Mouse (Mus musculus): ENCODE measurements around the gene Cacnb3. TPM values are rescaled to one million over a fixed set of nuclear protein-coding genes. Genes with fewer than 3 reads are reported as not detected.
A peak's percentile ranks its signal among the peaks of the same experiment; 100 is the strongest.
"Not testable (repeated sequence)": the region's sequence is repeated elsewhere in the genome, so short reads cannot be mapped to it uniquely, and the experiment has no call there.

Cacnb3 gene
- polyA plus RNA-seq (2012; rRNA removed) (75.2 and 105 TPM in 2 replicates), polyA plus RNA-seq (2014; fragmentation: Nextera tagmentation; extraction: Ambion mirVana) (33.9 and 40.8 TPM in 2 replicates)

- DNase-seq (ENCODE audit: low spot score) (no peak), ATAC-seq (ENCODE audit: low FRiP score, low read depth) (no peak)
- TF ChIP-seq POLR2A (IDR thresholded peaks at IDR 0.05; ENCODE audit: borderline replicate concordance, extremely low read depth, insufficient read depth, insufficient read length) = no peak
- peak within 1 kb of the TSS; percentile 99 for H3K4me2 ChIP-seq (replicated peaks; ENCODE audit: low read depth, low read length, severe bottlenecking)
- peak within 1 kb of the TSS; percentile 48; the same call in 1 of the 2 replicates for H3K27ac ChIP-seq (replicated peaks; ENCODE audit: low read depth, low read length)
- peak within 1 kb of the TSS; percentile 84 for H3K4me3 ChIP-seq (replicated peaks; ENCODE audit: low read length)
- no peaks in the 10 kb centered on the region for H3K9me3 ChIP-seq (ENCODE audit: control insufficient read depth, low read length)
- 32% methylated on average over 4 of the region's 4 CpGs for WGBS
- H3K9ac ChIP-seq (ENCODE audit: low read depth, low read length, severe bottlenecking) = peak within 1 kb of the TSS; percentile 55
- peaks cover 33% of the 10 kb centered on the region for H3K4me1 ChIP-seq (ENCODE audit: control insufficient read depth, insufficient read depth, low read length)
- H3K27me3 ChIP-seq (ENCODE audit: control insufficient read depth, insufficient read depth, low read length) = peaks cover 7% of the 10 kb centered on the region; the same call in 1 of the 2 replicates
- H3K36me3 ChIP-seq (ENCODE audit: control insufficient read depth, insufficient read depth, low read length) = no peaks in the 10 kb centered on the region
These were observed at the start of gene Cacnb3 for GRCm38 (mm10) chr15:98630540-98630939. TSS of gene Cacnb3 (plus strand) at chr15:98630840.

GRCm38 (mm10) chr15:98582410-98582809 is 48.2 kb upstream of the Cacnb3 start:
- 63% methylated on average over 8 of the region's 8 CpGs for WGBS
- no peak overlapping the region for H3K9ac ChIP-seq (ENCODE audit: low read depth, low read length, severe bottlenecking)
- no peaks in the 10 kb centered on the region for H3K9me3 ChIP-seq (ENCODE audit: control insufficient read depth, low read length)
- DNase-seq (ENCODE audit: low spot score) (no peak), ATAC-seq (ENCODE audit: low FRiP score, low read depth) (no peak)
- no peaks in the 10 kb centered on the region for H3K36me3 ChIP-seq (ENCODE audit: control insufficient read depth, insufficient read depth, low read length)
- H3K27ac ChIP-seq (replicated peaks; ENCODE audit: low read depth, low read length) = no peak overlapping the region
- H3K27me3 ChIP-seq (ENCODE audit: control insufficient read depth, insufficient read depth, low read length) = no peaks in the 10 kb centered on the region
- H3K4me2 ChIP-seq (replicated peaks; ENCODE audit: low read depth, low read length, severe bottlenecking) = no peak overlapping the region
- no peak for TF ChIP-seq POLR2A (IDR thresholded peaks at IDR 0.05; ENCODE audit: borderline replicate concordance, extremely low read depth, insufficient read depth, insufficient read length)
- no peaks in the 10 kb centered on the region for H3K4me1 ChIP-seq (ENCODE audit: control insufficient read depth, insufficient read depth, low read length)
- H3K4me3 ChIP-seq (replicated peaks; ENCODE audit: low read length) = no peak overlapping the region

GRCm38 (mm10) chr15:98582996-98583395 is 47.6 kb upstream of the Cacnb3 start:
- H3K4me1 ChIP-seq (ENCODE audit: control insufficient read depth, insufficient read depth, low read length) = no peaks in the 10 kb centered on the region
- H3K9ac ChIP-seq (ENCODE audit: low read depth, low read length, severe bottlenecking) = no peak overlapping the region
- H3K36me3 ChIP-seq (ENCODE audit: control insufficient read depth, insufficient read depth, low read length) = no peaks in the 10 kb centered on the region
- no peak overlapping the region for H3K4me2 ChIP-seq (replicated peaks; ENCODE audit: low read depth, low read length, severe bottlenecking)
- H3K9me3 ChIP-seq (ENCODE audit: control insufficient read depth, low read length) = no peaks in the 10 kb centered on the region
- H3K27ac ChIP-seq (replicated peaks; ENCODE audit: low read depth, low read length) = no peak overlapping the region
- DNase-seq (ENCODE audit: low spot score) (no peak), ATAC-seq (ENCODE audit: low FRiP score, low read depth) (no peak)
- no peaks in the 10 kb centered on the region for H3K27me3 ChIP-seq (ENCODE audit: control insufficient read depth, insufficient read depth, low read length)
- TF ChIP-seq POLR2A (IDR thresholded peaks at IDR 0.05; ENCODE audit: borderline replicate concordance, extremely low read depth, insufficient read depth, insufficient read length) = no peak
- WGBS = 76% methylated on average over 8 of the region's 8 CpGs
- H3K4me3 ChIP-seq (replicated peaks; ENCODE audit: low read length) = no peak overlapping the region

- H3K4me3 ChIP-seq (replicated peaks; ENCODE audit: low read length) = no peak overlapping the region
- DNase-seq (ENCODE audit: low spot score) (no peak), ATAC-seq (ENCODE audit: low FRiP score, low read depth) (no peak)
- 24% methylated on average over 7 of the region's 7 CpGs for WGBS
- H3K27me3 ChIP-seq (ENCODE audit: control insufficient read depth, insufficient read depth, low read length) = no peaks in the 10 kb centered on the region
- no peak overlapping the region for H3K9ac ChIP-seq (ENCODE audit: low read depth, low read length, severe bottlenecking)
- TF ChIP-seq POLR2A (IDR thresholded peaks at IDR 0.05; ENCODE audit: borderline replicate concordance, extremely low read depth, insufficient read depth, insufficient read length) = no peak
- no peak overlapping the region for H3K4me2 ChIP-seq (replicated peaks; ENCODE audit: low read depth, low read length, severe bottlenecking)
- H3K4me1 ChIP-seq (ENCODE audit: control insufficient read depth, insufficient read depth, low read length) = no peaks in the 10 kb centered on the region
- peaks cover 11% of the 10 kb centered on the region for H3K36me3 ChIP-seq (ENCODE audit: control insufficient read depth, insufficient read depth, low read length)
- no peaks in the 10 kb centered on the region for H3K9me3 ChIP-seq (ENCODE audit: control insufficient read depth, low read length)
- no peak overlapping the region for H3K27ac ChIP-seq (replicated peaks; ENCODE audit: low read depth, low read length)
These were observed 45.2 kb upstream of the Cacnb3 start for GRCm38 (mm10) chr15:98585421-98585820.

GRCm38 (mm10) chr15:98586141-98586540 is 44.5 kb upstream of the Cacnb3 start:
- DNase-seq (ENCODE audit: low spot score); H3K4me3 ChIP-seq (replicated peaks; ENCODE audit: low read length); H3K9me3 ChIP-seq (ENCODE audit: control insufficient read depth, low read length); H3K27ac ChIP-seq (replicated peaks; ENCODE audit: low read depth, low read length); H3K4me2 ChIP-seq (replicated peaks; ENCODE audit: low read depth, low read length, severe bottlenecking); ATAC-seq (ENCODE audit: low FRiP score, low read depth); H3K9ac ChIP-seq (ENCODE audit: low read depth, low read length, severe bottlenecking); H3K4me1 ChIP-seq (ENCODE audit: control insufficient read depth, insufficient read depth, low read length); H3K27me3 ChIP-seq (ENCODE audit: control insufficient read depth, insufficient read depth, low read length): not testable (repeated sequence)
- WGBS = 73% methylated on average over 9 of the region's 9 CpGs
- peaks cover 18% of the 10 kb centered on the region for H3K36me3 ChIP-seq (ENCODE audit: control insufficient read depth, insufficient read depth, low read length)

GRCm38 (mm10) chr15:98587751-98588150 is 42.9 kb upstream of the Cacnb3 start:
- WGBS = 89% methylated on average over 11 of the region's 11 CpGs
- ATAC-seq (ENCODE audit: low FRiP score, low read depth) = no peak
- Histone ChIP-seq H3K4me2 (replicated peaks; ENCODE audit: low read depth, low read length, severe bottlenecking) (no peak overlapping the region), H3K27me3 (ENCODE audit: control insufficient read depth, insufficient read depth, low read length) (no peaks in the 10 kb centered on the region), H3K9ac (ENCODE audit: low read depth, low read length, severe bottlenecking) (no peak overlapping the region), H3K27ac (replicated peaks; ENCODE audit: low read depth, low read length) (no peak overlapping the region), H3K4me1 (ENCODE audit: control insufficient read depth, insufficient read depth, low read length) (no peaks in the 10 kb centered on the region), H3K36me3 (ENCODE audit: control insufficient read depth, insufficient read depth, low read length) (peaks cover 34% of the 10 kb centered on the region), H3K4me3 (replicated peaks; ENCODE audit: low read length) (no peak overlapping the region), H3K9me3 (ENCODE audit: control insufficient read depth, low read length) (no peaks in the 10 kb centered on the region)
- DNase-seq (ENCODE audit: low spot score) = no peak
- TF ChIP-seq POLR2A (IDR thresholded peaks at IDR 0.05; ENCODE audit: borderline replicate concordance, extremely low read depth, insufficient read depth, insufficient read length) = no peak

Measured in limb, embryonic 14.5 days (tissue).